Mouse (Mus musculus): ENCODE measurements around the gene Tulp4.
"Not testable (repeated sequence)": the region's sequence is repeated elsewhere in the genome, so short reads cannot be mapped to it uniquely, and the experiment has no call there.

Tulp4 gene

DNA sequence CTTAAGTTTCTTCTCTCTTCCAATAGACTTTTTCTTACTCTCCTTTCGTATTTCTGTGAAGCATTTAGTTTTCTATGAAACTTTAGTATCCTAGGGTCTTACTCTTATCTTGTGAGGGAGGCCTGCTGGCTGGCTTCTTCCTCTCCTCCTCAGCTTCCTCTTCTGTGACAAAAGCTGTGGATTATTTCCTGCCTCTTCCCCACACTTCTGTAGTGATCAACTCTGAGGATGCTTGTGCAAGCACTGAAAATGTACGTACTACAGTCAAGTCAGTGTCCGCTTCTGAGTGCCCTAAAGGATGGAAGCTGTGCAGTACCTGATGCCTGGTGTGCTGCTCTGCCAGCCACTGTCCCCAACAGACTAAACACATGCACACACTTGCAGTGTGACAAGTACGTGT, 80.4 kb downstream of the Tulp4 start:
- DNase-seq (ENCODE audit: extremely low read depth, low read depth, low spot score), result no peak

DNA sequence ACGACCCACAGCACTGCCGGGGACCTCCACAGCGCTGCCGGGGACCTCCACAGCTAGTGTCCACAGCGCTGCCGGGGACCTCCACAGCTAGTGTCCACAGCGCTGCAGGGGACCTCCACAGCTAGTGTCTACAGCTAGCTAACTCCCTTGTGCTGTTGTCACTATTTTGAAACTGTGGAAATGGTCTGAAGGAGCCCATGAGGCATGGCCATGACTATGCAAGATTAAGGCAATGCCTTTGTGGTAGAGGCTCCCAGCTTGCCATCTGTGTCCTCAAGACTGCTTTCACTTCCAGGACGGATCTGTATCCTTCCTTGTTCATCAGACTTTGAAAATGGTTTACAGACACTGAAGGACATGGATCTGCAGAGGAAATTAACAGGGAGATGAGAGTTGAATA, 80.9 kb downstream of the Tulp4 start:
- DNase-seq (ENCODE audit: extremely low read depth, low read depth, low spot score), result no peak

DNA sequence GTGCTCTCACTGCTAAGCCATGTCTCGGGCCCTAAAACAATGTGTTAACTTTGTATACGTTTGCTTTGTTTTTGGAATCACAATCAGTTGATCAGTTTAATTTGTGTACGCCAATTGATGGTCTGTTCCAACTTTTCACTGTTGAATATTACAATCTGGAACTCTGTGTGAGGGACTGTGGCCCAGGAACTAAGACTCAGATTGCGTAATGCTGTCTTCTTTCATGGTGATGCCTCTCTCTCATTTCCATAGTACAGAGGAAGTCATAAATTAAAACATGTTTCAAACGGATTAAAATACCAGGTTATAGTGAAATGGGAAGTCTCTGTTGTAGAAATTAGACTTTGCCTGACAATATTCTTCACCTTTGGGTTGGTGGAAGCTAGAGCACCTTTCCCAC, 83.0 kb downstream of the Tulp4 start:
- no peak for DNase-seq (ENCODE audit: extremely low read depth, low read depth, low spot score)

DNA sequence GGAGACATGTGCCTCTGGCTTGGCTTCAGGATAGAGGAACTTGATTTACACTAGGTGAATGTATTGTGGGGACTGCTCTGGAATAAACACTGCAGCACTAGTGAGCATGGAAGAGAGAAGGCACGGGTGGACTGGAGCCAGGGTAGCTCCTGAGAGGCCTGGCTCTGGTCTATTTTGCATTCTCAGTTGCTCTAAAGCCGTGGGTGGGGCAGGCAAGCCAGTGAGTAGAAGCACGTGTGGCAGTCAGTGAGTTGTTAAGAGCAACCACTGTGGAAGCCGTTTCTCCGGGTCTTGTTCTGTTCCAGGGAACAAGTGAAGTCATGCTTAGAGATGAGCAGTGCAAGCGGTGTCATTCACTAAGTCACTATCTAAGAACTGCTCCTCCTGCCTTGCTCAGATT, 86.0 kb downstream of the Tulp4 start:
- DNase-seq (ENCODE audit: extremely low read depth, low read depth, low spot score), result no peak

DNA sequence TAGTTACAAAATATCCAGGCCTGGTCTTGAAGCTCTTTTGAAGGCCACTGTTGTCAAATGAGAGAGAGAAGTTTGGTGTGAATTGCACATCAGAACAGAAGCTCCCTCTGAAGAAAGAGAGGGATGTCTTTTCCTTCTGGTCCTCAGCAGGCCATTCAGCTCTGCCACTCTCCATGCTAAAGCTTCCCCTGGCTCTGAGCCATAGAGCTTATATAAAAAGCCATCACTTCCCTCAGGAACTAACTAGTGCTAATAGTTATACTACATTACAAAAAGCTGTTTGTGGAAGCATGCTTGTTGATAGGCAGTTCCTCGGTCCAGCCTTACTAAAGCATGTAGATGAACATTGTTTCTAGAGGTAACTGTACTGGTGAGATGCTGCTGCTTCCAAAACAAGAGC, 89.2 kb downstream of the Tulp4 start:
- DNase-seq (ENCODE audit: extremely low read depth, low read depth, low spot score), result no peak

DNA sequence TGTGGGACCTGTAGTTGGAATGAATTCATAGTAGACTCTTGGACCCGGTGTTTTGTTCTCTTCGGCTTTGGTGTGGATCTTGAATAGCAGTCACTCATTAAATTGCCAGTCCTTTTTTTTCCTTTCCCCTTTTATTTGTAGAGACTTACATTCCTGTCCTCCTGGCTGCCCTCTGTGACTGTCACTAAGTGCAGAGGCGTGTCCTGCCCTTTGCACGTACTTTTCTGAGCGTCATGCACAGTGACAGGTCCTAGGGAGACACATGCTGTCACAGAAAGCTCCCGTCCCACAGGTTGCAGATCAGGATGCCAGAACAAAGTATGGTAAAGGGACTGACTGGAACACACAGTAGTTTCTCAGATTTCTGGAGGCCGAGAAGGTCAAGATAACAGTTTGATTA, 91.3 kb downstream of the Tulp4 start:
- no peak for DNase-seq (ENCODE audit: extremely low read depth, low read depth, low spot score)

DNA sequence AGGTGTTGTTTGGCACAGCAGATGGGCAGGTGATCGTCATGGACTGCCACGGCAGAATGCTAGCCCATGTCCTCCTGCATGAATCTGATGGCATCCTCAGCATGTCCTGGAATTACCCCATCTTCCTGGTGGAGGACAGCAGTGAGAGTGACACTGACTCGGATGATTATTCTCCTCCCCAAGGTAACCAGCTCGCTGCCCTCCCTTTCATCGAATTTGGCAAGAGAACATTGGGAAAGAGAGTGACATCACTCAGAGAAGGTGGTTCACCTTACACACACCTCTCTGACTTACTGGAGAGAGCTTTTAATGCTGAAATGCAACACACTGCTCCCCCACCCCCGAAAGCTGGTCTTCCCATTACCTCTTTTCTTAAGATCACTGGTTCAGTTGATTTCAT, 92.4 kb downstream of the Tulp4 start:
- DNase-seq (ENCODE audit: extremely low read depth, low read depth, low spot score), result no peak

DNA sequence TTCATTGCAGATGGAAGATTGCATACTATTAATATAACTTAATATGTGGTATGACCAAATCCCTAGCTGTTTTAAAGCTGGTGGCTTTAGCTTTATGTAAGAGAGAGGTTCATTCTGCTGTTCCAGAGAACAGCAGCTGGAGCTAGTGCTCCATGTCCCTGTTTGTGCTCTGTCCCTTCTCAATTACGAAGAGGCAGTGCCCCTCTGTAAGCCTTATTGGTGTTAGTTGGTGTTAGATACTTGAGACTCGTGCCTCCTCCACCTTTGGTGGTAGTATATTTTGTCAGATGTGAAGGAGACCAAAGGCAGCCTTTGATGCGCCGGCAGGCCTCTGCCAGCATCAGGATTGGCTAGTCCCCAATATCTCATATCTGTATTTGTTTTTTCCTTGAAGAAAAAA, 92.9 kb downstream of the Tulp4 start:
- DNase-seq (ENCODE audit: extremely low read depth, low read depth, low spot score), result no peak

DNA sequence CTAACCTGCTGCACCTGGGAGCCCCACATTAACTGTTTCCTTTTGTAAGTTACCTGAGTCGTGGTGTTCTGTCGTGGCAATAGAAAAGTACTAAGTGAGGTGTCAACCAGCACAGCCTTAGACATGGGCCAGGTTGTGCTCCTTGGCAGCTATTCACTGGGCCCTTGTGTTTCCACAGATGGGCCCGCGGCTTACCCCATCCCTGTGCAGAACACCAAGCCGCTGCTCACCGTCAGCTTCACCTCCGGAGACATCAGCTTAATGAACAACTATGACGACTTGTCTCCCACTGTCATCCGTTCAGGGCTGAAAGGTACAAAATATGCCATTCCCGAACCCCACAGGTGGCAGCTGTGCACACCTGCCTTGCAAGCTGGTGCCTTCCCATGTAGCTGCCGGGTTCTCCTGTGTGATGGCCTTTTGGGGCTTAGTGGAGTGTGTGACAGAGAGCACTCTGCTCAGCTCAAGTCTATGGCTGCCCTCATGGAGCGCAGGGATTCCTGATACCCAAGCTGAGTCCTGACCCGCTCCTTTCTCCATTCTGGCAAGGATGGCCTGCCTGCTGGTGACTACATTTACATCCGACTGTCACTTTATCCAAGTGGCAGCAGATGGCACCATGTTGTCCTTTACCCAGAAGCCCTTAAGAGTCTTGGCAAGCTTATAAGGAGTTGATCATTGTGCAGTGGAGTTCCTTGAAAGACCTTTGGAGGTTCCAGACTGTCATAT, 95.4 kb downstream of the Tulp4 start:
- DNase-seq (ENCODE audit: extremely low read depth, low read depth, low spot score), result no peak

DNA sequence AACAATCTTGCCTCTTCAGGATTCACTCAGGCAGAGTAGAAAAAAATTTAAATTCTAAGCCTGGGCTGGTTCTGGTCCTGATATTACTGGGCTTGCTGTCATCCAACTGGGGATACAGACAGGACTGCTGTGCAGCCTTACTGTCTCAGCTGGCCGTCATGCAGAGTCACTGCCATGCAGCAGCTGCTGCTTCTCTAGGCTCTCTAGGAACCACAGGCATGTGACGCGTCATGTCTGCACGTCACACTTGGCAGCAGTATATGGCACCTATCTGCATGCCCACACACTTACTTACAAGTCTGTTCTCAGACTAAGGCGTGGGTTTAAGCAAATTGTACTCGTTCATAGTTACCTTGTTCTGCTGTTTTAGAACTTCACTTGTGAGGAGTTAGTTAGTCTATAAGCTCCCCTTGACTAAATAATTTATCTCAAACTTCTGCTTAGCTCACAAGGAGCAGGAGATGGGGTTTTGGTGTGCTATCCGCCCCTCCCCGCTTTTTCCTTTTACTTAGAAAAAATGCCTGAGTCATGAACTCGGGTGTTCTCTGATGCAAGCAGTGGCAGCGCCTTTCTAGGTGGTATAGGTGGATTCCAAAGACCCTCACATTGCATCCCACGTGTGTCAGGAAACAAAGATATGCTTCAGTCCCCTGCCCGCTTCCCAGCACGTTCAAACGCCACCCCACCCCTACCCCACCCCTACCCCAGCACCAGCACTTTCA, 96.3 kb downstream of the Tulp4 start:
- DNase-seq (ENCODE audit: extremely low read depth, low read depth, low spot score), result no peak

DNA sequence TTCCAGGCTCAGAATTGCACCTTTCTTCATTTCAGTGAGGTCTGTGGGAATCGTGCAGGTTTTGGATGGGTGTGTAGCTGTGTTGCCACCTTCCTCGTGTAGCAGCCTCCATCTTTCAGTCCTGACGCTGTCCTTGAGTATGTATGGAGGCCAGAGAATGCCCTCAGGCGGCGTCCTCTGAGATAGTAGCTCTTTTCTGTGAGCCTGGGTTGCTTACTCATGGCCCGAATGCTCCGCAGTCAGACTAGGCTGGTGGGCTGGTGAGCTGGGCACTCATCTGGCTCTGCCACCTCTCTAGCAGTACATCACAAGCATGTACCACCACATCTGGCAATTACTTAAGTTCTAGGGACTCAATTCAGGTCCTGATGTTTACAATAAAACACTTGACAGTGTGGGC, 96.9 kb downstream of the Tulp4 start:
- no peak for DNase-seq (ENCODE audit: extremely low read depth, low read depth, low spot score)

DNA sequence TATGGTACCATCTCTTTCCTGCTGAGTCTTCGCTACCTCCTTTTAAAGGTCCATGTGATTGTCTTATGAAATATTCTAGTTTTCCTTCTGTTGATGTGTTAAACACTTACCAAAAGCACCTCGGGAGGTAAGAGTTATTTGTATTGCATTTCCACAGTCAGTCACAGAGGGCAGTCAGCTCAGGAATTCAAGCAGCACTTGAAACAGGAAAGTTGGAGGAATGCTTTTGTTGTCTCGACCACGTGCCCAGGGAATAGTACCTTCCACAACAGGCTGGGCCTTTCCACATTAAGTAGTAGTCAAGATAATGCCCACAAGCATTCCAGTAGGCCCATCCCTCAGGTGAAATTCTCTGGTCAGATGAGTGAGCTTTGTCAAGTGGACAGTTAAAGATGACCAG, 97.6 kb downstream of the Tulp4 start:
- no peak for DNase-seq (ENCODE audit: extremely low read depth, low read depth, low spot score)

DNA sequence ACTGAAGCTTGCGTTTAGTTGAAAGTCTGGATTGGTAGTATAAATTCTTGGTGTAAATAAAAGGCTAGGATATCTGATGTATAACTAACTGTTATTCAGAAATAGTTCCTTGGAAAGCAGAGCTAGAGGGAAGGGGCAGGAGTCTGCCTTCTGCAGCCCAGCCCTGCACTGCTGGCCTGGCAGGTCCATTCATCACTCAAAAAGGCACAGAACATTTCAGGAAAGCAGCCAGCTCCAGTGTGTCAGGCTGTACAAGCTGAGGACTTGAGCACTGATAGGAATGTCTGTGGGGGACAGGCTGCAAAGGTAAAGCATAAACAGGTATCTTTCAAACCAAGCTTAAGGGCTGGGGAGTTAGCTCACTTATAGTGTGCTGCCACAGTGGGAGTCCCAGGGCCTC, 105.5 kb downstream of the Tulp4 start:
- DNase-seq (ENCODE audit: extremely low read depth, low read depth, low spot score), result no peak

DNA sequence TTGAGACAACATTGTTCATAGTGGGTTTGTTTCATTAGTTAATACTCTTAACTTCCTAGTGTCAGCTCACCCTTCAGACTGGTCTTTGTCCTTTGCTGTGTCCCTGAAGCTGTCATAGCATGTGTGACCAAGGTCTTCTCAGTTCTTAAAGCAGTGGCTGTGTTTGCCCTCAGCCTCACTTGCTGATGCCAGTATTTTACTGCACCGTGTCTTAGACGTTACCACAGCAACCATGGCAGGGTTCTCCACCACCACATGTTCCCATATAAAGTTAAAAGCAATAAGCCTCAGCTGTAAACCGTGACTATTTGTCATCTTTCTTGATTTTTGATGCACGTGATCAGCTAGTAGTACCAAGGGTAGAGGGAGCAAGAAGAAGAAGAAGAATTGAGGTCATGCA, 109.4 kb downstream of the Tulp4 start:
- DNase-seq (ENCODE audit: extremely low read depth, low read depth, low spot score), result no peak

DNA sequence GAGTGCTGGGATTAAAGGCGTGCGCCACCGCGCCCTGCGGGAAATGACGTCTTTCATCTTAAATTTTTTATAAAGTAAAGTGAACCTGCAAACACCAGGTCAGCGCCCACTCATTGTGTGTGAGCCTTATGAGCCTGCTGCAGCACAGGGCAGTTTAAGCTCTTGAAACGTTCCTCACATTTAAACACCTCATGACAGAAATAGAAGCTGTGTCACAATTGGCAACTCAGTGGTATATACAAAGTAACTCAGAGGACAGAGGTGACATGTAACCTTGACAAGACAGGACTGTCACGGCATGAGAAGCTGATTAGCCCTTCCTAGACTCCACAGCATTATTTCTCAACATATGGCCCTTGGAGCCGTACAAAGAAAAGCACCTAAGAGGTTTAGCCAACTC, 110.3 kb downstream of the Tulp4 start:
- DNase-seq (ENCODE audit: extremely low read depth, low read depth, low spot score), result no peak

DNA sequence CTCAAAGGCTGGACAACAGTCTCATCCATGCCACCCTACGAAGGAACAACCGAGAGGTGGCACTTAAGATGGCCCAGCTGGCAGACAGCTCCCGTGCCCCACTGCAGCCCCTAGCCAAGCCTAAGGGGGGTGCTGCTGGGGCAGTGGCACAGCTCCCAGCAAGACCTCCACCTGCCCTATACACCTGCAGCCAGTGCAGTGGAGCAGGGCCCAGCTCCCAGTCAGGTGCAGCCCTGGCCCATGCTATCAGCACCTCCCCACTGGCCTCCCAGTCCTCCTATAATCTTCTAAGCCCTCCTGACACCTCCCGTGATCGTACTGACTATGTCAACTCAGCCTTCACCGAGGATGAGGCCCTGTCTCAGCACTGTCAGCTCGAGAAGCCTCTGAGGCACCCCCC, 126.4 kb downstream of the Tulp4 start:
- DNase-seq (ENCODE audit: extremely low read depth, low read depth, low spot score), result not testable (repeated sequence)

DNA sequence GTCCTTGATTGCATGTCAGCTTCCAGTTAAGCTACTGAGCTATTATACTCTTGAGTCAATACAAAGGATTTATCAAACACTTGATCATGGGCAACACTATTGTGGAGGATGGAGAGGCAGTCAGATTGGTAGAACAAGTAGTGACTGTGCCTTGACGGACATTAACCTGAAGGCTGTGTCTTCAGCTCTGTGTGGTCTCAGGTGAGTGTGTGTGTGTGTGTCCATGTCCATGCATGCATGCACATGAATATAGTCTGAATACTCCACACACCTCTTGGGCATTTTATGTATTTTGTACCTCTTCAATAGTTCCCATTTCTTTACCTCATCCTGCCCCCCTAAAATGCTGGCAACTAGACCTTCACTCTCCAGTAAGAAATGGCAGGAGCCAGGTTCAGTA, 145.1 kb downstream of the Tulp4 start:
- not testable (repeated sequence) for DNase-seq (ENCODE audit: extremely low read depth, low read depth, low spot score)

DNA sequence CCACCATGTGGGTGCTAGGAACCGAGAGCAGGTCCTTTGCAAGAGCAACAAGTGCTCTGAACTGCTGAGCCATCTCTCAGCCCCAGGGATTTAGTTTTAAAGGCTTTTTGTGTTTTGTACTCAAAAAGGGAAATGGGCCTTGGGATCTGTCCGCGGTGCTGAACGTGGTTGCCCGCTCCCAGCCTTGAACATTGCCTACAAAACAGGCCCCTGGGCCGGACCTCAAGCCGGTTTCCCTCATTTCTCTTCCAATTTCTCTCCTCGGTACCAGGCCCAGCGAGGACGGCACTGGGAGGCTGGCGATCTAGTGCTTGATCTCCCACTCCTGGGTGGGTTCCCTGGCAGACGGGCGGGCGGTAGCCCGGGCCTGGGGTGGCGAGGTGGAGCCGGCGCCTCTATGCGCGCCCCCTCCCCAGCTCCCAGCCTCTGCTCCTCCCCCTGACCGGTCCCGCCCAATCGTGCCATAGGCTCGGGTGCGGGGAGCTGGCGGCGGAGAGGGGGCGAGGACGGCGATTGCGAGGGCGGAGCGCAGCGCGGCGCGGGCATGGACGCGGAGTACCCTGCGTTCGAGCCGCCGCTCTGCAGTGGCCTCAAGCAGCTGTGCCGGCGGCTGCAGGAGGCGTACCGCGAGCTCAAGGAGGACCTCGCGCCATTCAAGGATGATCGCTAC, 150.3 kb downstream of the Tulp4 start, which contains the start of gene Tmem181a:
Tmem181a (plus strand) TSS at position 461 of the 670 bp plus-strand sequence.
- not testable (repeated sequence) for DNase-seq (ENCODE audit: extremely low read depth, low read depth, low spot score)

DNA sequence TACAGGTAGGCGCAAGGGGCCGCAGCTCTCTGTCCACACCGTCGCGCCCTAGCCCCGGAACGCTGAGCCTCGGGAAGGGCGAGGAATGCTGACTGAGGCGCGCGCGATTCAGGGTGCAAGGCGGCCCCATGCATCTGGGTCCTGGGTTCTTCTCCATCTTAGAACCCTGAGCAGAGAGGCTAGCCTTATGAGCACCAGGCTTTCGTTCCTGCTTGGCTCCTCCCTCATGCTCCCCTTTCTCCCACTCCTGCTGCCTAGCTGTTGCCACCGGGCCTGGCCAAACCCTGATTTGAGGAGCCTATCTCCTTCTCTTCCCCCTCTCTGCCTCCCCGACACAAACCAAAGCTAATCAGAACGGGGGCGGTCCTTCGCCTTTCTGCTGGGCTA, 150.8 kb downstream of the Tulp4 start:
- DNase-seq (ENCODE audit: extremely low read depth, low read depth, low spot score), result not testable (repeated sequence)

DNA sequence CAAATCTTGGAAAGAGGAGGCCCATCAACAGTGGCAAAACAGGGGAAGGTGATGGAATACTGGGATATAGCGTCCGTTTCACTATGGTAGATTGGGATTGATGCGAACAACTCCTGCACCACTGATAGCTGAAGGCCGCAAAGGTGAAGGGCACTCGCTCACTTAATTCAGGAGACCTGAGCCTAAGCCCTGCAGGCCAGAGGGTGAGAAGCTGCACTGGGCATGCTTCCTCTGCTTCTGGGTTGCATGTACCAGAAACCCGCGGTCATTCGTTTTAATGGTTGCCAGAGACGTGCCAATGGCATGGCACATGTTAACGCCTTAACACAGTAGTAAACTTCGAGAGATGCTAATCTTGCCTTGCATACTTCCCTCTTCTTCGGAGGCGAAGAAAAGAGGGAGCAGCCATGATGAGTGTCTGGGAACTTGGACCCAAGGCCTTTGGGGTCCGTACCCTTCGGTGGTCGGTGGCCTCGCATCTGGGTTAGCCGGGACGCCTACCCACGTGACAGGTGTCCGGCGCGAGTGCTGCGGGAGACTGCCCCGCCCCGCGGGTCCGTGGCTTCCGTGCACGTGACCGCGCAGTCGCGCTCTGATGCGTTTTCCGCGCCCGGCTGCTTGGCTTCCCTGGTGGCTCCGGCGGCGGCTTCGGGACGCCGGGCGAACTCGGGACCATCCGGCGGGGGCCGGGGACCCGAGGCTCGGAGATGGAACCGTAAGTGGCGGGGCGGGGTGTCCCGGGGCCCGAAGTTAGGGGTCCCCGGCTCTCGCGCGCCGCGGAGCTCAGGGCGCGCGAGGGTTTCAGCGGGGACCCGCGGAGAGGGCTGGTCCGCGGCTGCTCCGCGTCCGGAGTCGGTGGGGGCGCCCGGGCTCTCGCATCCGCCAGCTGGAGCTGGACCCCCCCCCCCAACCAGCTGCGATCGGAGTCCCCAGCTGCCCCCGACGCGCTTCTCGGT, 163.9 kb downstream of the Tulp4 start:
- DNase-seq (ENCODE audit: extremely low read depth, low read depth, low spot score), result not testable (repeated sequence)

DNA sequence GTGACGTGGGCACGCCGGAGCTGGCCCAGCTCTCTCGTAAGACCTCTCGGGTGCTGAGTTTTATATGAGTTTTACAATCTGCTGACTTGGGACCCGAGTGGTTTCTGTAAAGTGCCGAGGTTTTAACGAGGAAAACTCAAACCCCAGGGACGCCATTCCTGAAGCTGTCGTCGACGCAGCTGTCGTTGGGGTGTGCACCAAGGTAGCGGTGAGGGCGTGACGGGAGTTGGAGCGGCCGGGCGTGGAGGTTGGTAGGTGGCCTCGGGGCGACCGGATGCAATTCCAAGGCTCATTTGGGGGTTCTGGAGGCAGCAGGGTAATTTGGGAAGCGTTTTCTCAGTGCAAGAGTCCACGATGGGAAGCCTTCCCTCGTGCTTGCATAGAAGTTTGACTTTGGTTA, 164.6 kb downstream of the Tulp4 start:
- not testable (repeated sequence) for DNase-seq (ENCODE audit: extremely low read depth, low read depth, low spot score)
